Mouse (Mus musculus): ENCODE data around the gene Epb41l3. TPM values are rescaled to one million over a fixed set of nuclear protein-coding genes. Genes with fewer than 3 reads are reported as not detected.

Epb41l3 gene
- polyA plus RNA-seq, 1 experiment = 176 TPM

GRCm38 (mm10) chr17:69187794-69188193, 112.3 kb downstream of the Epb41l3 start:
- Histone ChIP-seq H3K36me3 (ENCODE audit: control insufficient read depth, insufficient read depth, low read length) (no peaks in the 10 kb centered on the region; the same call in 1 of the 2 replicates), H3K4me1 (ENCODE audit: control insufficient read depth, insufficient read depth, insufficient read length, low read length) (peaks cover 4% of the 10 kb centered on the region; the same call in 1 of the 2 replicates), H3K4me3 (ENCODE audit: low read depth, low read length) (no peak overlapping the region), H3K27me3 (ENCODE audit: control insufficient read depth, insufficient read depth, low read length) (no peaks in the 10 kb centered on the region), H3K27ac (ENCODE audit: insufficient read depth, low read depth, low read length) (no peak overlapping the region)
- TF ChIP-seq CTCF (IDR thresholded peaks at IDR 0.05; ENCODE audit: extremely low read depth, insufficient read length, insufficient replicate concordance, low read depth, low read length) = no peak
- no peak for TF ChIP-seq POLR2A (IDR thresholded peaks at IDR 0.05; ENCODE audit: low read depth, low read length)
- WGBS = 82% methylated on average over 3 of the region's 3 CpGs

GRCm38 (mm10) chr17:69192863-69193493, 117.5 kb downstream of the Epb41l3 start:
- Histone ChIP-seq H3K36me3 (ENCODE audit: control insufficient read depth, insufficient read depth, low read length) (peaks cover 1% of the 10 kb centered on the region), H3K27ac (ENCODE audit: insufficient read depth, low read depth, low read length) (no peak overlapping the region), H3K4me1 (ENCODE audit: control insufficient read depth, insufficient read depth, insufficient read length, low read length) (peaks cover 7% of the 10 kb centered on the region; the same call in 1 of the 2 replicates), H3K4me3 (ENCODE audit: low read depth, low read length) (no peak overlapping the region), H3K27me3 (ENCODE audit: control insufficient read depth, insufficient read depth, low read length) (no peaks in the 10 kb centered on the region)
- WGBS = 19% methylated on average over 2 of the region's 2 CpGs
- no peak for TF ChIP-seq CTCF (IDR thresholded peaks at IDR 0.05; ENCODE audit: extremely low read depth, insufficient read length, insufficient replicate concordance, low read depth, low read length)
- no peak for TF ChIP-seq POLR2A (IDR thresholded peaks at IDR 0.05; ENCODE audit: low read depth, low read length)

- H3K4me3 ChIP-seq (ENCODE audit: low read depth, low read length) = no peak overlapping the region
- H3K36me3 ChIP-seq (ENCODE audit: control insufficient read depth, insufficient read depth, low read length) = peaks cover 1% of the 10 kb centered on the region; the same call in 1 of the 2 replicates
Observed at GRCm38 (mm10) chr17:69194599-69194998, 119.1 kb downstream of the Epb41l3 start.

DNA sequence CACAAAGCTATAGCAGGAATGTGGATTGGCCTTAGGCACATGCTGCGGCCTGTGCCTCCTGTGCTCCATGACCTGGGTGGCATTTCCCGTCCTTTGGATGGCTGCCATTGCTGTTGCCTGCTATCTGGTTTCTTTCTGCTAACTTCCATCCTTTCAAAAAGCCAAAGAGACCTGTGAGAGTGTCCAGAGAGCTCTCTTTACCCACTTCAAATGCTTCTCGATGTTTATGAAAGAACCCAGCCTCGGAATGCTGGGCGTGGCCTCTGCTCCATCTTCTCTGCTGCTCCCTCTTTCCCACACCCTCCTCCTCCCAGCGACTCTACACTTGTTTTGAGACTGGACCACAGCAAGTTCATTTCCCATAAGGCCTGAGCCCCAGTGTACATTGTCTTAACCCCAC, 120.3 kb downstream of the Epb41l3 start:
- H3K27ac ChIP-seq (ENCODE audit: insufficient read depth, low read depth, low read length) = no peak overlapping the region
- no peak overlapping the region for H3K4me3 ChIP-seq (ENCODE audit: low read depth, low read length)
- H3K36me3 ChIP-seq (ENCODE audit: control insufficient read depth, insufficient read depth, low read length) = peaks cover 1% of the 10 kb centered on the region; the same call in 1 of the 2 replicates
- TF ChIP-seq CTCF (IDR thresholded peaks at IDR 0.05; ENCODE audit: extremely low read depth, insufficient read length, insufficient replicate concordance, low read depth, low read length) (no peak), POLR2A (IDR thresholded peaks at IDR 0.05; ENCODE audit: low read depth, low read length) (no peak)
- H3K27me3 ChIP-seq (ENCODE audit: control insufficient read depth, insufficient read depth, low read length) = no peaks in the 10 kb centered on the region
- H3K4me1 ChIP-seq (ENCODE audit: control insufficient read depth, insufficient read depth, insufficient read length, low read length) = peaks cover 12% of the 10 kb centered on the region; the same call in 1 of the 2 replicates
- 64% methylated on average over 6 of the region's 6 CpGs for WGBS

More at GRCm38 (mm10) chr17:69194599-69194998, 119.1 kb downstream of the Epb41l3 start:
- Histone ChIP-seq H3K27ac (ENCODE audit: insufficient read depth, low read depth, low read length) (no peak overlapping the region), H3K4me1 (ENCODE audit: control insufficient read depth, insufficient read depth, insufficient read length, low read length) (peaks cover 12% of the 10 kb centered on the region; the same call in 1 of the 2 replicates), H3K27me3 (ENCODE audit: control insufficient read depth, insufficient read depth, low read length) (no peaks in the 10 kb centered on the region)
- 77% methylated on average over 3 of the region's 3 CpGs for WGBS
- TF ChIP-seq CTCF (IDR thresholded peaks at IDR 0.05; ENCODE audit: extremely low read depth, insufficient read length, insufficient replicate concordance, low read depth, low read length) (no peak), POLR2A (IDR thresholded peaks at IDR 0.05; ENCODE audit: low read depth, low read length) (no peak)

DNA sequence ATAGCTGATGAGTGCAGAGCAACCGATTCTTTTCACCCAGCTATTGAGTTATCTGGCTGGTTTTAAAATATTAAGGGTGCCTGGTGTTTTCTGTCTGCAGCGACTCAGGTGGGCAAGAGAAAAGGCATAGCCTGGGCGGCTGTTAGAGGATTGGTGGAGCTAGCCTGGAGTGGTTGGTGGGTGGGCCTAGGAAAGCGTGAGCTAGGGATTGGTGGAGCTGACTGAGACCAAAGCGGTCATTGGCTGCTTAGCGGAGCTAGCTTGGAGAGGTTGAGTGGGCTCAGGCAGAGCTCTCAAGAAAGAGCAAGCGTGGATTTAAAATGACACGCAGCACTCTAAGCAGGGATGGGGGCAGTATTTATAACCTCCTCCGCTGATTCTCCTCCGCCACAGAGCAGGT, 121.2 kb downstream of the Epb41l3 start:
- Histone ChIP-seq H3K36me3 (ENCODE audit: control insufficient read depth, insufficient read depth, low read length) (peaks cover 1% of the 10 kb centered on the region; the same call in 1 of the 2 replicates), H3K4me1 (ENCODE audit: control insufficient read depth, insufficient read depth, insufficient read length, low read length) (peaks cover 12% of the 10 kb centered on the region; the same call in 1 of the 2 replicates), H3K27ac (ENCODE audit: insufficient read depth, low read depth, low read length) (no peak overlapping the region), H3K27me3 (ENCODE audit: control insufficient read depth, insufficient read depth, low read length) (no peaks in the 10 kb centered on the region), H3K4me3 (ENCODE audit: low read depth, low read length) (no peak overlapping the region)
- WGBS = 95% methylated on average over 10 of the region's 10 CpGs
- TF ChIP-seq POLR2A (IDR thresholded peaks at IDR 0.05; ENCODE audit: low read depth, low read length) (no peak), CTCF (IDR thresholded peaks at IDR 0.05; ENCODE audit: extremely low read depth, insufficient read length, insufficient replicate concordance, low read depth, low read length) (no peak)

GRCm38 (mm10) chr17:69198805-69199204, 123.3 kb downstream of the Epb41l3 start:
- peaks cover 1% of the 10 kb centered on the region; the same call in 1 of the 2 replicates for H3K36me3 ChIP-seq (ENCODE audit: control insufficient read depth, insufficient read depth, low read length)
- no peak for TF ChIP-seq CTCF (IDR thresholded peaks at IDR 0.05; ENCODE audit: extremely low read depth, insufficient read length, insufficient replicate concordance, low read depth, low read length)
- TF ChIP-seq POLR2A (IDR thresholded peaks at IDR 0.05; ENCODE audit: low read depth, low read length) = no peak
- 30% methylated on average over 1 of the region's 1 CpGs for WGBS
- H3K4me1 ChIP-seq (ENCODE audit: control insufficient read depth, insufficient read depth, insufficient read length, low read length) = peaks cover 8% of the 10 kb centered on the region; the same call in 1 of the 2 replicates
- no peak overlapping the region for H3K4me3 ChIP-seq (ENCODE audit: low read depth, low read length)
- H3K27me3 ChIP-seq (ENCODE audit: control insufficient read depth, insufficient read depth, low read length) = no peaks in the 10 kb centered on the region
- H3K27ac ChIP-seq (ENCODE audit: insufficient read depth, low read depth, low read length) = no peak overlapping the region

DNA sequence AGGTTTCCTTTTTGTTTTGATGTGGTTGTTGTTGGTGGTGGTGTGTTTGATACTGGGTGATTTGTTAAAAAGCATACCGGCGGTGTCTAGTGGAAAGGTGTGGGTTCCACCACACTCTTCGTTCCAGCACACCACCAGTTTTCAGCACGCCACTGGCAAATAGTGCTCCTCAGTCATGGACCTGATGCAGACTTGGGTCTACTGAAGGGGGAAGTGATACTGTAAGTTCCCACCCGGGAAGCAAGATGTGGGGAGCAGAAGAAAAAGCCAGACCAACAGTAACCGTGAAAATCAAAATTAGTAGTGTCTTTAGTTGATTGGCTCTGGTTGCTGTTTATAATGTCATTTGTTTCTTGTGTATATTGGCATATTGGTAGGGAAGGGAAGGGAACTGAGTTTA, 124.3 kb downstream of the Epb41l3 start:
- H3K4me1 ChIP-seq (ENCODE audit: control insufficient read depth, insufficient read depth, insufficient read length, low read length) = peaks cover 8% of the 10 kb centered on the region; the same call in 1 of the 2 replicates

More for the DNA sequence above, 124.3 kb downstream of the Epb41l3 start:
- Histone ChIP-seq H3K4me3 (ENCODE audit: low read depth, low read length) (no peak overlapping the region), H3K27me3 (ENCODE audit: control insufficient read depth, insufficient read depth, low read length) (no peaks in the 10 kb centered on the region), H3K36me3 (ENCODE audit: control insufficient read depth, insufficient read depth, low read length) (no peaks in the 10 kb centered on the region; the same call in 1 of the 2 replicates), H3K27ac (ENCODE audit: insufficient read depth, low read depth, low read length) (no peak overlapping the region)
- WGBS = 80% methylated on average over 6 of the region's 6 CpGs
- TF ChIP-seq POLR2A (IDR thresholded peaks at IDR 0.05; ENCODE audit: low read depth, low read length) (no peak), CTCF (IDR thresholded peaks at IDR 0.05; ENCODE audit: extremely low read depth, insufficient read length, insufficient replicate concordance, low read depth, low read length) (no peak)
